Mouse (Mus musculus) ES-E14 (cell line): ENCODE data around the gene Il34.

Experiments
- CHD2 ChIP-seq: IDR thresholded peaks from 2 replicates; pipeline ENCODE4 v1.6.1; 2014; ENCODE audit warnings: mild to moderate bottlenecking, low read depth, low read length, inconsistent platforms
- HCFC1 ChIP-seq: IDR thresholded peaks from 2 replicates; pipeline ENCODE4 v1.6.1; 2012; ENCODE audit warnings: low read length, inconsistent platforms, borderline replicate concordance; ENCODE audit not compliant: insufficient read depth
- ZC3H11A ChIP-seq: IDR thresholded peaks from 2 replicates; pipeline ENCODE4 v1.6.1; 2012; ENCODE audit warnings: low read depth, mild to moderate bottlenecking, inconsistent platforms, low read length, borderline replicate concordance
- ZNF384 ChIP-seq: IDR thresholded peaks from 2 replicates; pipeline ENCODE4 v1.6.1; 2012; ENCODE audit warnings: low read depth, low read length, inconsistent platforms

DNA sequence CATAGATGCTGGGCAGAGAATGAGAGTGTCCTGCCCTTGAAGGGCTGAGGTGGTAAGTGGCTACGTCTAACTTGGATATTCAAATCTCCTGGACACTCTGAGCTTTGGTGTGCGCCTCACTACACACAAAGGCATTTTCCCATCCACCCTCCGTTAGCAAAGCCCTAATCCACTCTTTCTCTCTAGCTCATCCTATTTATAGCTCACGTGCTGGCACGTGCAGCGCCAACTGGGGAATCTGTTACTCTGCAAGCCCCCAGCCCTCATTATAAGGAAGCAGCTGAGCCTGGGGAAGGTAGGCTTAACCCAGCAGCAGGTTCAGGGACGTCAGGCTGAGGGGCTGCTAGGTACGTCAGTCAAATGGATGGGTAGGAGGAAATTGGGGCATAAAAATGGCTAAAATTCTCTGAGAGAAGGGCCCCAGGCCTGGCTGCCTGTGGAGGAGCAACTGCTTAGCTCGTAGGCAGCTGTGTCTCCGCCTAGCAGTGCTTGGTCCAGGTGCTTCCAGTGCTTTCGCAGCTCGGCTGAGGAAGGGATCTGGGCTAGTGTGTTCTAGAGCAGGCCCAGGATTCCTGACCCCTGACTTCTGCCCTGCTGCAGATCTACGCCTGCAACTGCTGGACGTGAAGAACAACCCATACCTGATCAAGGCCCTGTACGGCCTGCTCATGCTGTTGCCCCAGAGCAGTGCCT, 90.8 kb downstream of the Il34 start:
- no peak for TF ChIP-seq CHD2
- no peak for TF ChIP-seq ZNF384
- TF ChIP-seq HCFC1: no peak
- no peak for TF ChIP-seq ZC3H11A
